Mouse (Mus musculus): ENCODE results near the gene Cdc42ep4. TPM values are rescaled to one million over a fixed set of nuclear protein-coding genes. Genes with fewer than 3 reads are reported as not detected.

Gene Cdc42ep4
- total RNA-seq, 2 experiments from 2014 or later: 26.7 to 31.7 TPM

GRCm38 (mm10) chr11:113752685-113753430 lies 1.2 kb upstream of the Cdc42ep4 start:
- no peak for DNase-seq (ENCODE audit: low spot score in 2 of 2)
- intact Hi-C loops (cut with DNase I): no loop called here

- intact Hi-C loops (cut with DNase I): no loop called here
- DNase-seq (ENCODE audit: low spot score in 2 of 2): no peak
These were observed 529 bp upstream of the Cdc42ep4 start for GRCm38 (mm10) chr11:113752158-113752661.

GRCm38 (mm10) chr11:113750571-113751483 lies 854 bp downstream of the Cdc42ep4 start:
- intact Hi-C loops (cut with DNase I): loop anchor here (2.0 kb wide), 3 partner anchors 34 to 56 kb away; no protein-coding TSS in a partner anchor
- peak; percentile 34 to 49 for DNase-seq (ENCODE audit: low spot score in 2 of 2)

- intact Hi-C loops (cut with DNase I): loop anchor here (2.0 kb wide), 3 partner anchors 35 to 57 kb away; no protein-coding TSS in a partner anchor
- DNase-seq (ENCODE audit: low spot score in 2 of 2): no peak
These were observed 1.8 kb downstream of the Cdc42ep4 start for GRCm38 (mm10) chr11:113749749-113750351.

- DNase-seq (ENCODE audit: low spot score in 2 of 2): no peak
- intact Hi-C loops (cut with DNase I): no loop called here
These were observed 2.7 kb downstream of the Cdc42ep4 start for GRCm38 (mm10) chr11:113748797-113749521.

- intact Hi-C loops (cut with DNase I): no loop called here
- no peak for DNase-seq (ENCODE audit: low spot score in 2 of 2)
These were observed 3.8 kb downstream of the Cdc42ep4 start for GRCm38 (mm10) chr11:113747725-113748380.

GRCm38 (mm10) chr11:113747056-113747455 lies 4.6 kb downstream of the Cdc42ep4 start:
- no peak for DNase-seq (ENCODE audit: low spot score in 2 of 2)
- intact Hi-C loops (cut with DNase I): no loop called here

GRCm38 (mm10) chr11:113745961-113746360 lies 5.7 kb downstream of the Cdc42ep4 start:
- no peak for DNase-seq (ENCODE audit: low spot score in 2 of 2)
- intact Hi-C loops (cut with DNase I): no loop called here

GRCm38 (mm10) chr11:113742998-113743397 lies 8.7 kb downstream of the Cdc42ep4 start:
- no peak for DNase-seq (ENCODE audit: low spot score in 2 of 2)
- intact Hi-C loops (cut with DNase I): no loop called here

- DNase-seq (ENCODE audit: low spot score in 2 of 2): no peak
- intact Hi-C loops (cut with DNase I): no loop called here
These were observed 11.6 kb downstream of the Cdc42ep4 start for GRCm38 (mm10) chr11:113740100-113740499.

- intact Hi-C loops (cut with DNase I): no loop called here
- DNase-seq (ENCODE audit: low spot score in 2 of 2): no peak
These were observed 12.5 kb downstream of the Cdc42ep4 start for GRCm38 (mm10) chr11:113739213-113739612.

GRCm38 (mm10) chr11:113737912-113738311 lies 13.8 kb downstream of the Cdc42ep4 start:
- no peak for DNase-seq (ENCODE audit: low spot score in 2 of 2)
- intact Hi-C loops (cut with DNase I): no loop called here

GRCm38 (mm10) chr11:113737553-113737854 lies 14.2 kb downstream of the Cdc42ep4 start:
- intact Hi-C loops (cut with DNase I): no loop called here
- no peak for DNase-seq (ENCODE audit: low spot score in 2 of 2)

- intact Hi-C loops (cut with DNase I): no loop called here
- DNase-seq (ENCODE audit: low spot score in 2 of 2): no peak
These were observed 14.7 kb downstream of the Cdc42ep4 start for GRCm38 (mm10) chr11:113736848-113737552.

- DNase-seq (ENCODE audit: low spot score in 2 of 2): no peak
- intact Hi-C loops (cut with DNase I): no loop called here
These were observed 16.5 kb downstream of the Cdc42ep4 start for GRCm38 (mm10) chr11:113735151-113735550.

- no peak for DNase-seq (ENCODE audit: low spot score in 2 of 2)
- intact Hi-C loops (cut with DNase I): no loop called here
These were observed 17.9 kb downstream of the Cdc42ep4 start for GRCm38 (mm10) chr11:113733631-113734364.

GRCm38 (mm10) chr11:113731945-113732612 lies 19.6 kb downstream of the Cdc42ep4 start:
- DNase-seq (ENCODE audit: low spot score in 2 of 2): no peak
- intact Hi-C loops (cut with DNase I): no loop called here
